Mouse (Mus musculus): ENCODE measurements around the gene Gm10842. TPM values are rescaled to one million over a fixed set of nuclear protein-coding genes. Genes with fewer than 3 reads are reported as not detected.

The Gm10842 gene
- total and polyA plus RNA-seq, 3 experiments, result not detected

DNA sequence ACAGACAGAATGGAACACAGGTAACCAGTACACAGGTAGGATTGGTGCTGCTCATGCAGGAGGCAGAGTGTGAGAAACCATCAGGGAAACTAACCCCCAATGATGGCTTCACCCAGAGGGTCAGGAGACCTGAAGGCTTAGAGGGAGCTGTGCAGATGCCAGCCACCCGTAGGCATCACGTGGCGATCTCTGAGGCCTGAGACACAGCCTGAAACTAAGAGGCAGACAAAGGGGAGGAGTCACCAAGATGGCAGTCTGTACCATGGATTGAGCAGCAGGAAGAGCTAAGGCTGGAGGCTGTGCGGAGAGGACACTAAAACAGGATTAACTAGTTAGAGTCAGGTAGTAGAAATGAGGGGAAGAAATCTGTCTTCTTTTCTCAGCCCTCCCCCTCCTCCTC lies 4.0 kb downstream of the Gm10842 start:
- TF ChIP-seq USF2 (conservative IDR thresholded peaks at IDR 0.05; ENCODE audit: low read depth, low read length) (0 out of 2 replicates have a peak, but pooled peaks have one; percentile 12), USF1 (IDR thresholded peaks at IDR 0.05; ENCODE audit: low read depth, low read length) (peak; percentile 27; the same call in 1 of the 2 replicates), EP300 (IDR thresholded peaks at IDR 0.05; ENCODE audit: low read length) (no peak)
- Histone ChIP-seq H3K27ac (ENCODE audit: insufficient read depth, low read depth) (no peak overlapping the region), H3K27me3 (replicated peaks) (no peaks in the 10 kb centered on the region), H3K9me3 (replicated peaks; ENCODE audit: low read length) (no peaks in the 10 kb centered on the region), H3K36me3 (replicated peaks in 1 of 2; ENCODE audit: control insufficient read depth in 1 of 2, insufficient read depth in 1 of 2, low read length in 1 of 2) (no peaks in the 10 kb centered on the region), H3K79me2 (replicated peaks; ENCODE audit: control insufficient read depth, extremely low read depth, insufficient read depth, poor library complexity, severe bottlenecking) (no peaks in the 10 kb centered on the region), H3K4me3 (replicated peaks in 1 of 3; ENCODE audit: low read depth in 2 of 3, low read length in 2 of 3, poor library complexity in 1 of 3) (no peak overlapping the region), H3K9ac (ENCODE audit: insufficient read depth, low read depth) (no peak overlapping the region), H3K4me2 (ENCODE audit: insufficient read depth, low read depth, poor library complexity, severe bottlenecking) (no peak overlapping the region), H3K4me1 (ENCODE audit: control insufficient read depth in 1 of 2, insufficient read depth in 2 of 2) (peaks cover 0 to 4% of the 10 kb centered on the region in 2 experiments; a peak in 2 of 4 replicates)
- dilution Hi-C loops (cut with MboI; ENCODE audit: extremely low pct_ligation_motif_present, extremely low pct_unique_long_range_greater_than_20kb, low sequenced_read_pairs), result no loop called here
- DNase-seq (ENCODE audit: extremely low read depth), result no peak
- in situ Hi-C loops (cut with MboI; ENCODE audit: low pct_ligation_motif_present, low pct_unique_long_range_greater_than_20kb, low sequenced_read_pairs), result no loop called here

DNA sequence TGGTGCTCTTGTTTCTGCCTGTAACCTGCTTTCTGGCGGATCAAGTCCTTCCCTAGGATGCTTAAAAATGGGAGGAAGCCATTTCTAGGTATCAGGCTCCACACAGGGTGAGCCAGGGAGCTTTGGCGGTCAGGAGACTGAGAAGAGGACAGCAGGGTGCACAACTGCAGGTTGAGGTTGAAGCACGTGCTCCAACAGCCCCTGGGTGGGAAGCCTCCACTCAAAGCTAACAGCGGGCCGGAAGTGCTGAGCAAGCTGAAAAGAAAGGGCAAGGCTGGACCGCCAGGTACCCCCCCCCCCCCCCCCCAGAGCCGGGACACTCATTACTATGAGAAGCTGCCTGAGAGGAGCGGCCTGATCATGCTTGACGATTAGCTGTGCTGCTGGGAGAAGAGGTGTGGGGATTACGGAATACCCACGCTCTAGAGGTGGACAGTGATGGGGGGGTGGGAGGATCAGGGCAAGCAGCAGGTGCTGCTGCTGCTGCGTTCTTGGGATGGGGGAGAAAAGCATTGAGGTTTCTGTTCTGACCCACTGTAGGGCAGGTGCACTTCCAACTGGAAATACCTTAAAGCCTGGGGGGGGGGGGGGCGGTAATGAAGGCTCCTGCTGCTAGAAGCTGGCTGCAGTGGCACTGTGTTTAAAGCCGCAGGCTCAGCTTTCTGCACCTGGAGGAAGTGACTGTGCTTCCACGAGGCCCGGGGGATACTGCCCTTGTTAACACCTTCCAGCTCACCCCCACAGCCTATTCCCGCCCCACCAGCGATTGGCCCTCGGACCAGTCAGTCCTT lies 4.7 kb downstream of the Gm10842 start:
- in situ Hi-C loops (cut with MboI; ENCODE audit: low pct_ligation_motif_present, low pct_unique_long_range_greater_than_20kb, low sequenced_read_pairs) (no loop called here), dilution Hi-C loops (cut with MboI; ENCODE audit: extremely low pct_ligation_motif_present, extremely low pct_unique_long_range_greater_than_20kb, low sequenced_read_pairs) (no loop called here)
- no peak overlapping the region for H3K4me2 ChIP-seq (ENCODE audit: insufficient read depth, low read depth, poor library complexity, severe bottlenecking)
- DNase-seq (ENCODE audit: extremely low read depth), result no peak
- H3K4me3 ChIP-seq (replicated peaks in 1 of 3; ENCODE audit: low read depth in 2 of 3, low read length in 2 of 3, poor library complexity in 1 of 3), result no peak overlapping the region
- TF ChIP-seq MAFK (IDR thresholded peaks at IDR 0.05; ENCODE audit: insufficient replicate concordance, low read length) (0 out of 2 replicates have a peak, but pooled peaks have one; percentile 21), JUND (conservative IDR thresholded peaks at IDR 0.05; ENCODE audit: low read depth, low read length) (no peak)
- no peaks in the 10 kb centered on the region for H3K27me3 ChIP-seq (replicated peaks)
- H3K27ac ChIP-seq (ENCODE audit: insufficient read depth, low read depth), result no peak overlapping the region
- H3K9me3 ChIP-seq (replicated peaks; ENCODE audit: low read length), result no peaks in the 10 kb centered on the region
- peaks cover 0 to 4% of the 10 kb centered on the region in 2 experiments; a peak in 2 of 4 replicates for H3K4me1 ChIP-seq (ENCODE audit: control insufficient read depth in 1 of 2, insufficient read depth in 2 of 2)
- H3K79me2 ChIP-seq (replicated peaks; ENCODE audit: control insufficient read depth, extremely low read depth, insufficient read depth, poor library complexity, severe bottlenecking), result no peaks in the 10 kb centered on the region
- H3K9ac ChIP-seq (ENCODE audit: insufficient read depth, low read depth), result no peak overlapping the region
- no peaks in the 10 kb centered on the region for H3K36me3 ChIP-seq (replicated peaks in 1 of 2; ENCODE audit: control insufficient read depth in 1 of 2, insufficient read depth in 1 of 2, low read length in 1 of 2)

DNA sequence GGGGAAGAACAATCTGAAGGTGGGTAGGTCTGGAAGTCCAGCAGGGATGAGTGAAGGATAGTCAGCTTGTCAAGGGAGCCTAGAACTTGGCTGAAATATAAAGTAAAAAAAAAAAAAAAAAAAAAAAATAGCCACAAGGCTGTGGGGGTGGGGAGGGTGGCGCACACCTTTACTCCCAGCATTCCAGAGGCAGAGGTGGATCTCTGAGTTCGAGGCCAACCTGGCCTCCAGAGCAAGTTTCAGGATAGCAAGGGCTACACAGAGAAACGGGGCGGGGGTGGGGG lies 5.3 kb downstream of the Gm10842 start:
- H3K9me3 ChIP-seq (replicated peaks; ENCODE audit: low read length), result no peaks in the 10 kb centered on the region
- no peak overlapping the region for H3K9ac ChIP-seq (ENCODE audit: insufficient read depth, low read depth)
- in situ Hi-C loops (cut with MboI; ENCODE audit: low pct_ligation_motif_present, low pct_unique_long_range_greater_than_20kb, low sequenced_read_pairs), result no loop called here
- H3K4me3 ChIP-seq (replicated peaks in 1 of 3; ENCODE audit: low read depth in 2 of 3, low read length in 2 of 3, poor library complexity in 1 of 3), result no peak overlapping the region
- no peak overlapping the region for H3K27ac ChIP-seq (ENCODE audit: insufficient read depth, low read depth)
- peaks cover 0 to 4% of the 10 kb centered on the region in 2 experiments; a peak in 2 of 4 replicates for H3K4me1 ChIP-seq (ENCODE audit: control insufficient read depth in 1 of 2, insufficient read depth in 2 of 2)
- TF ChIP-seq CHD1 (IDR thresholded peaks at IDR 0.05; ENCODE audit: low read depth, low read length) (no peak), ZNF384 (IDR thresholded peaks at IDR 0.05; ENCODE audit: low read depth, low read length) (peak; percentile 68)
- dilution Hi-C loops (cut with MboI; ENCODE audit: extremely low pct_ligation_motif_present, extremely low pct_unique_long_range_greater_than_20kb, low sequenced_read_pairs), result no loop called here
- no peaks in the 10 kb centered on the region for H3K79me2 ChIP-seq (replicated peaks; ENCODE audit: control insufficient read depth, extremely low read depth, insufficient read depth, poor library complexity, severe bottlenecking)
- DNase-seq (ENCODE audit: extremely low read depth), result no peak
- H3K4me2 ChIP-seq (ENCODE audit: insufficient read depth, low read depth, poor library complexity, severe bottlenecking), result no peak overlapping the region
- H3K36me3 ChIP-seq (replicated peaks in 1 of 2; ENCODE audit: control insufficient read depth in 1 of 2, insufficient read depth in 1 of 2, low read length in 1 of 2), result no peaks in the 10 kb centered on the region
- no peaks in the 10 kb centered on the region for H3K27me3 ChIP-seq (replicated peaks)

Data from CH12.LX (cell line).